ENCODE assay signal across 19 mouse cellular contexts in the genomic region with DNA sequence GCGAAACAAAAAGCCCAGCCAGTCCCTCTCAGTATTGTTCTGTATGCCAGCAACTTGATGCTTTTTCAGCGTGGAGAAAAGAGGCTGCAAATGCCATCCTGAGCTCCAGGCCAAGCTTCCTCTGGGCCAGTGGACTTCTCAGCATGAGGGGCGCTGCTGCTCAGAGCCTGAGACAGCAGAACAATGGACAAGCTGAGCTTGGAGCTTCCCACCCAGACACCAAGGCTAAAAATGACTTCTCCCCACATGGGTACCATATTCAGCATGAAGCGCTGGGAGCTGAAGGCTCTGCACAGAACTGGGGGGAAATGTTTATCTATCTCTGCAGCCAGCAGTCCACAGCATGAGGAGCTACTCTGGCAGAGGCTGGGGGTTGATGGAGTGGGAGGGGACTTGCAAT.
DNase-seq lines count a peak whose midpoint lies in the region; ATAC-seq and TF ChIP-seq lines count a peak whose summit lies in the region.
"Had no signal": no experiment of that assay in that cellular context is flagged by ENCODE, and none has a peak within 500 bp of the region (broad histone marks: within the 10 kb centered on the region; RNA-seq: fewer than 3 reads in every experiment).

No protein-coding gene starts in this region.

- 0 out of 2 replicates have a peak, but pooled peaks cover 2% of the 10 kb centered on the region for H3K27me3 ChIP-seq in hindbrain, embryonic 13.5 days
- H3K27me3 ChIP-seq in hindbrain, embryonic 12.5 days = no peaks in the 10 kb centered on the region
- H3K27me3 ChIP-seq in midbrain, embryonic 14.5 days (ENCODE audit: control insufficient read depth, insufficient read depth, low read length) = no peaks in the 10 kb centered on the region
- no peaks in the 10 kb centered on the region for H3K27me3 ChIP-seq in midbrain, embryonic 11.5 days (ENCODE audit: control insufficient read depth, insufficient read depth, low read length)
- H3K27me3 ChIP-seq in hindbrain, embryonic 14.5 days (ENCODE audit: control insufficient read depth, insufficient read depth, low read length) = no peaks in the 10 kb centered on the region
- H3K27me3 ChIP-seq in intestine, postnatal 0 days (replicated peaks; ENCODE audit: control insufficient read depth, insufficient read depth, low read length) = no peaks in the 10 kb centered on the region
- H3K27me3 ChIP-seq: embryonic facial prominence, embryonic 15.5 days; kidney, embryonic 15.5 days; limb, embryonic 13.5 days; liver, embryonic 15.5 days; megakaryocyte, embryonic 14.5 days had no signal

- H3K4me3 ChIP-seq in hindbrain, embryonic 13.5 days = no peak overlapping the region
- no peak overlapping the region for H3K4me3 ChIP-seq in hindbrain, embryonic 12.5 days
- H3K4me3 ChIP-seq in midbrain, embryonic 14.5 days (replicated peaks; ENCODE audit: low read depth, low read length) = no peak overlapping the region
- H3K4me3 ChIP-seq in midbrain, embryonic 11.5 days (ENCODE audit: low read depth, low read length) = no peak overlapping the region
- H3K4me3 ChIP-seq in hindbrain, embryonic 14.5 days (replicated peaks; ENCODE audit: low read length) = no peak overlapping the region
- no peak overlapping the region for H3K4me3 ChIP-seq in intestine, postnatal 0 days (ENCODE audit: low read depth, low read length)
- H3K4me3 ChIP-seq: embryonic facial prominence, embryonic 15.5 days; gastrocnemius, adult 2 months; heart, adult 2 months; kidney, embryonic 15.5 days; limb, embryonic 13.5 days; liver, embryonic 15.5 days; megakaryocyte, embryonic 14.5 days had no signal

- no peak for ATAC-seq in hindbrain, embryonic 13.5 days (ENCODE audit: low FRiP score)
- no peak for ATAC-seq in hindbrain, embryonic 12.5 days (ENCODE audit: low FRiP score)
- no peak for ATAC-seq in midbrain, embryonic 14.5 days (ENCODE audit: low FRiP score, low TSS enrichment)
- no peak for ATAC-seq in midbrain, embryonic 11.5 days (ENCODE audit: low FRiP score)
- ATAC-seq in hindbrain, embryonic 14.5 days (ENCODE audit: low FRiP score) = peak; percentile 48; the same call in 1 of the 2 replicates
- no peak for ATAC-seq in intestine, postnatal 0 days
- ATAC-seq: CD4-positive, CD25-positive, alpha-beta regulatory T cell, adult 4 months; inflammation-experienced regulatory T-cells, adult 6 months had no signal

- peak; percentile 34 for DNase-seq in midbrain, embryonic 14.5 days
- no peak for DNase-seq in midbrain, embryonic 11.5 days (ENCODE audit: low spot score, missing footprints)
- no peak for DNase-seq in hindbrain, embryonic 14.5 days (ENCODE audit: low spot score)
- DNase-seq in telencephalon, adult 2 months (ENCODE audit: low read depth, low spot score) = peak; percentile 53
- DNase-seq: adrenal gland, postnatal 14 days; gastrocnemius, adult 2 months; heart, adult 2 months; lung, postnatal 10 days; thymus, adult 2 months had no signal

- 32% methylated on average over 4 of the region's 4 CpGs for WGBS in hindbrain, embryonic 13.5 days
- 34% methylated on average over 4 of the region's 4 CpGs for WGBS in hindbrain, embryonic 12.5 days
- 27% methylated on average over 4 of the region's 4 CpGs for WGBS in midbrain, embryonic 14.5 days
- WGBS in midbrain, embryonic 11.5 days = 37% methylated on average over 4 of the region's 4 CpGs
- 30% methylated on average over 4 of the region's 4 CpGs for WGBS in hindbrain, embryonic 14.5 days
- 57% methylated on average over 4 of the region's 4 CpGs for WGBS in intestine, postnatal 0 days

- no peak overlapping the region for H3K9ac ChIP-seq in hindbrain, embryonic 13.5 days
- no peak overlapping the region for H3K9ac ChIP-seq in hindbrain, embryonic 12.5 days
- no peak overlapping the region for H3K9ac ChIP-seq in midbrain, embryonic 14.5 days (replicated peaks; ENCODE audit: low read length)
- H3K9ac ChIP-seq in midbrain, embryonic 11.5 days (ENCODE audit: low read length) = no peak overlapping the region
- no peak overlapping the region for H3K9ac ChIP-seq in hindbrain, embryonic 14.5 days
- no peak overlapping the region for H3K9ac ChIP-seq in intestine, postnatal 0 days (ENCODE audit: low read depth, low read length)
- H3K9ac ChIP-seq: embryonic facial prominence, embryonic 15.5 days; kidney, embryonic 15.5 days; limb, embryonic 13.5 days; liver, embryonic 15.5 days had no signal

- no peaks in the 10 kb centered on the region for H3K36me3 ChIP-seq in hindbrain, embryonic 13.5 days
- no peaks in the 10 kb centered on the region for H3K36me3 ChIP-seq in hindbrain, embryonic 12.5 days
- H3K36me3 ChIP-seq in midbrain, embryonic 14.5 days (ENCODE audit: control insufficient read depth, insufficient read depth, low read length) = no peaks in the 10 kb centered on the region
- H3K36me3 ChIP-seq in midbrain, embryonic 11.5 days (ENCODE audit: control insufficient read depth, insufficient read depth, low read length) = no peaks in the 10 kb centered on the region
- H3K36me3 ChIP-seq in hindbrain, embryonic 14.5 days (replicated peaks; ENCODE audit: control insufficient read depth, insufficient read depth) = no peaks in the 10 kb centered on the region
- no peaks in the 10 kb centered on the region for H3K36me3 ChIP-seq in intestine, postnatal 0 days (ENCODE audit: control insufficient read depth, insufficient read depth)
- H3K36me3 ChIP-seq: embryonic facial prominence, embryonic 15.5 days; kidney, embryonic 15.5 days; limb, embryonic 13.5 days; liver, embryonic 15.5 days had no signal

- TF ChIP-seq CTCF in intestine, postnatal 0 days (IDR thresholded peaks at IDR 0.05; ENCODE audit: low read depth) = no peak

- H3K9me3 ChIP-seq in hindbrain, embryonic 13.5 days = no peaks in the 10 kb centered on the region
- no peaks in the 10 kb centered on the region for H3K9me3 ChIP-seq in hindbrain, embryonic 12.5 days (replicated peaks)
- no peaks in the 10 kb centered on the region for H3K9me3 ChIP-seq in midbrain, embryonic 14.5 days (ENCODE audit: control insufficient read depth, low read length)
- no peaks in the 10 kb centered on the region for H3K9me3 ChIP-seq in midbrain, embryonic 11.5 days (ENCODE audit: control insufficient read depth, low read length)
- no peaks in the 10 kb centered on the region for H3K9me3 ChIP-seq in hindbrain, embryonic 14.5 days (ENCODE audit: control insufficient read depth, low read length)
- no peaks in the 10 kb centered on the region for H3K9me3 ChIP-seq in intestine, postnatal 0 days (ENCODE audit: control insufficient read depth)
- H3K9me3 ChIP-seq: embryonic facial prominence, embryonic 15.5 days; kidney, embryonic 15.5 days; limb, embryonic 13.5 days; liver, embryonic 15.5 days had no signal

- peaks cover 15% of the 10 kb centered on the region for H3K4me1 ChIP-seq in hindbrain, embryonic 13.5 days (replicated peaks)
- H3K4me1 ChIP-seq in hindbrain, embryonic 12.5 days = no peaks in the 10 kb centered on the region
- no peaks in the 10 kb centered on the region for H3K4me1 ChIP-seq in midbrain, embryonic 14.5 days (ENCODE audit: control insufficient read depth, insufficient read depth, low read length)
- H3K4me1 ChIP-seq in midbrain, embryonic 11.5 days (ENCODE audit: control insufficient read depth, insufficient read depth, low read length) = 0 out of 2 replicates have a peak, but pooled peaks cover 3% of the 10 kb centered on the region
- H3K4me1 ChIP-seq in hindbrain, embryonic 14.5 days (replicated peaks; ENCODE audit: control insufficient read depth, insufficient read depth, low read length) = 0 out of 2 replicates have a peak, but pooled peaks cover 7% of the 10 kb centered on the region
- no peaks in the 10 kb centered on the region for H3K4me1 ChIP-seq in intestine, postnatal 0 days (replicated peaks; ENCODE audit: control insufficient read depth, insufficient read depth, low read length)
- H3K4me1 ChIP-seq: embryonic facial prominence, embryonic 15.5 days; kidney, embryonic 15.5 days; limb, embryonic 13.5 days; liver, embryonic 15.5 days; megakaryocyte, embryonic 14.5 days had no signal

- no peak overlapping the region for H3K4me2 ChIP-seq in hindbrain, embryonic 13.5 days
- H3K4me2 ChIP-seq in hindbrain, embryonic 12.5 days (replicated peaks) = no peak overlapping the region
- no peak overlapping the region for H3K4me2 ChIP-seq in midbrain, embryonic 14.5 days (ENCODE audit: low read length)
- no peak overlapping the region for H3K4me2 ChIP-seq in midbrain, embryonic 11.5 days
- H3K4me2 ChIP-seq in hindbrain, embryonic 14.5 days (replicated peaks) = no peak overlapping the region
- no peak overlapping the region for H3K4me2 ChIP-seq in intestine, postnatal 0 days (replicated peaks; ENCODE audit: low read depth)
- H3K4me2 ChIP-seq: embryonic facial prominence, embryonic 15.5 days; kidney, embryonic 15.5 days; limb, embryonic 13.5 days; liver, embryonic 15.5 days had no signal

- H3K27ac ChIP-seq in hindbrain, embryonic 13.5 days = 0 out of 2 replicates have a peak overlapping the region, but pooled peaks have one; percentile 19
- H3K27ac ChIP-seq in hindbrain, embryonic 12.5 days = no peak overlapping the region
- no peak overlapping the region for H3K27ac ChIP-seq in midbrain, embryonic 14.5 days (replicated peaks; ENCODE audit: low read depth, low read length)
- H3K27ac ChIP-seq in midbrain, embryonic 11.5 days (ENCODE audit: low read depth, low read length) = no peak overlapping the region
- no peak overlapping the region for H3K27ac ChIP-seq in hindbrain, embryonic 14.5 days
- no peak overlapping the region for H3K27ac ChIP-seq in intestine, postnatal 0 days (ENCODE audit: low read depth, low read length)
- H3K27ac ChIP-seq: embryonic facial prominence, embryonic 15.5 days; gastrocnemius, adult 2 months; heart, adult 2 months; kidney, embryonic 15.5 days; limb, embryonic 13.5 days; liver, embryonic 15.5 days had no signal

Comparison
In these comparisons a context has a peak if more than half of its experiments do, and no peak if none do; other contexts are left out.
1. DNase-seq: peak in midbrain, embryonic 14.5 days (single experiment) and telencephalon, adult 2 months (single experiment); none in midbrain, embryonic 11.5 days (single experiment) and hindbrain, embryonic 14.5 days (single experiment).